Mouse (Mus musculus) hindbrain, postnatal 0 days (tissue): ENCODE data around the gene Prps2. TPM values are rescaled to one million over a fixed set of nuclear protein-coding genes. Genes with fewer than 3 reads are reported as not detected.
A peak's percentile ranks its signal among the peaks of the same experiment; 100 is the strongest.
"Not testable (repeated sequence)": the region's sequence is repeated elsewhere in the genome, so short reads cannot be mapped to it uniquely, and the experiment has no call there.

Experiments
- ATAC-seq: fragments of 200-750 bp; cut with Nextera tagmentation; 2 replicates; pipeline ENCODE4 v1.8.0; 2017; ENCODE audit warnings: mild to moderate bottlenecking, moderate TSS enrichment, moderate library complexity
- DNase-seq: peaks from one replicate; pipeline ENCODE4 v3.0.0-alpha.2; 2015; ENCODE audit warnings: low spot score
- H3K27ac ChIP-seq: fragments of 300-500 bp; sonication (generic); 2 replicates; pipeline ENCODE4 v1.5.1; 2014; ENCODE audit warnings: mild to moderate bottlenecking
- H3K27me3 ChIP-seq: fragments of 300-500 bp; sonication (generic); 2 replicates; pipeline ENCODE4 v1.6.1; 2014; ENCODE audit warnings: low read length, mixed read lengths; ENCODE audit not compliant: insufficient read depth
- H3K36me3 ChIP-seq: fragments of 300-500 bp; sonication (generic); 2 replicates; pipeline ENCODE4 v1.6.1; 2014; ENCODE audit warnings: low read length, mixed read lengths; ENCODE audit not compliant: insufficient read depth
- H3K4me1 ChIP-seq: fragments of 300-500 bp; sonication (generic); 2 replicates; pipeline ENCODE4 v1.6.1; 2014; ENCODE audit warnings: antibody characterized with exemption, low read length, mixed read lengths; ENCODE audit not compliant: insufficient read depth
- H3K4me2 ChIP-seq: fragments of 300-500 bp; sonication (generic); 2 replicates; pipeline ENCODE4 v1.6.1; 2014; ENCODE audit warnings: low read depth, mild to moderate bottlenecking, low read length, moderate library complexity, mixed read lengths
- H3K4me3 ChIP-seq: fragments of 300-500 bp; sonication (generic); 2 replicates; pipeline ENCODE4 v1.5.1; 2014; ENCODE audit warnings: low read length
- H3K9ac ChIP-seq: fragments of 300-500 bp; sonication (generic); replicated peaks from 2 replicates; pipeline ENCODE4 v1.6.1; 2014; ENCODE audit warnings: mild to moderate bottlenecking, low read length, moderate library complexity, mixed read lengths
- H3K9me3 ChIP-seq: fragments of 300-500 bp; sonication (generic); 2 replicates; pipeline ENCODE4 v1.6.1; 2016; ENCODE audit warnings: low read length, mixed read lengths
- CTCF ChIP-seq: IDR thresholded peaks from 2 replicates; pipeline ENCODE4 v1.5.1; 2016; ENCODE audit warnings: antibody characterized with exemption, control low read depth, low read depth
- WGBS: fragments of 180-500 bp; shearing (Covaris S2); extraction: QIAGEN DNeasy Blood & Tissue Kit; methylation state at CpG from one replicate; pipeline ENCODE4 v1.1.7; 2014; 5-methylcytosine and 5-hydroxymethylcytosine counted together
- polyA plus RNA-seq: library from polyadenylated mRNA; unstranded; fragments of >200 nt; fragmentation: Nextera tagmentation; extraction: Ambion mirVana; gene quantifications from 2 replicates; pipeline ENCODE4 v1.2.1, GENCODE M21; 2015
- total RNA-seq: library from RNA; depleted of rRNA; stranded (reverse); fragments of >200 nt; gene quantifications from 2 replicates; pipeline ENCODE4 v1.2.3, GENCODE M21; 2014; rRNA removed

Gene Prps2
- total RNA-seq (23.0 and 30.3 TPM in 2 replicates), polyA plus RNA-seq (14.3 and 15.4 TPM in 2 replicates)

- WGBS = 34% methylated on average over 45 of the region's 47 CpGs
- Histone ChIP-seq H3K27ac (peak within 1 kb of the TSS; percentile 51; the same call in 1 of the 2 replicates), H3K4me3 (peak within 1 kb of the TSS; percentile 54), H3K36me3 (no peaks in the 10 kb centered on the region), H3K4me2 (peak within 1 kb of the TSS; percentile 72), H3K9me3 (no peaks in the 10 kb centered on the region), H3K9ac (peak within 1 kb of the TSS; percentile 45; the same call in 1 of the 2 replicates), H3K4me1 (no peaks in the 10 kb centered on the region), H3K27me3 (no peaks in the 10 kb centered on the region; the same call in 1 of the 2 replicates)
- ATAC-seq (peak; percentile 92), DNase-seq (peak; percentile 52)
- no peak for TF ChIP-seq CTCF
Measured at GRCm38 (mm10) chrX:167382047-167382853, at the start of gene Prps2. Gene Prps2 (minus strand): TSS chrX:167382749.

- H3K27me3 ChIP-seq = no peaks in the 10 kb centered on the region
- no peak for DNase-seq
- H3K9me3 ChIP-seq = no peaks in the 10 kb centered on the region
- ATAC-seq = no peak
- no peak overlapping the region for H3K9ac ChIP-seq
- H3K4me2 ChIP-seq = no peak overlapping the region
- no peak for TF ChIP-seq CTCF
- H3K4me1 ChIP-seq = no peaks in the 10 kb centered on the region
- H3K27ac ChIP-seq = no peak overlapping the region
- WGBS = 80% methylated on average over 1 of the region's 1 CpGs
- H3K36me3 ChIP-seq = no peaks in the 10 kb centered on the region
- H3K4me3 ChIP-seq = no peak overlapping the region
Measured at GRCm38 (mm10) chrX:167417654-167418053, 35.1 kb upstream of the Prps2 start.

- Histone ChIP-seq H3K4me2 (no peak overlapping the region), H3K27ac (no peak overlapping the region), H3K9me3 (no peaks in the 10 kb centered on the region), H3K9ac (no peak overlapping the region), H3K27me3 (no peaks in the 10 kb centered on the region), H3K4me1 (no peaks in the 10 kb centered on the region), H3K4me3 (no peak overlapping the region), H3K36me3 (no peaks in the 10 kb centered on the region)
- ATAC-seq (no peak), DNase-seq (no peak)
- TF ChIP-seq CTCF = no peak
- 51% methylated on average over 3 of the region's 3 CpGs for WGBS
Measured at GRCm38 (mm10) chrX:167394940-167395339, 12.4 kb upstream of the Prps2 start.

- Histone ChIP-seq H3K9ac (no peak overlapping the region), H3K36me3 (no peaks in the 10 kb centered on the region), H3K4me3 (no peak overlapping the region), H3K27ac (no peak overlapping the region), H3K27me3 (no peaks in the 10 kb centered on the region; the same call in 1 of the 2 replicates), H3K4me2 (no peak overlapping the region), H3K4me1 (no peaks in the 10 kb centered on the region), H3K9me3 (no peaks in the 10 kb centered on the region)
- ATAC-seq (no peak), DNase-seq (no peak)
- 45% methylated on average over 1 of the region's 1 CpGs for WGBS
- no peak for TF ChIP-seq CTCF
Measured at GRCm38 (mm10) chrX:167386647-167387046, 4.1 kb upstream of the Prps2 start.

- peak overlapping the region; percentile 54 for H3K4me3 ChIP-seq
- WGBS = 42% methylated on average over 7 of the region's 7 CpGs
- no peak overlapping the region for H3K27ac ChIP-seq
- no peak for ATAC-seq
- peak overlapping the region; percentile 45; the same call in 1 of the 2 replicates for H3K9ac ChIP-seq
- no peaks in the 10 kb centered on the region for H3K36me3 ChIP-seq
- no peak for DNase-seq
- TF ChIP-seq CTCF = no peak
- no peaks in the 10 kb centered on the region for H3K9me3 ChIP-seq
- H3K4me1 ChIP-seq = no peaks in the 10 kb centered on the region
- H3K27me3 ChIP-seq = no peaks in the 10 kb centered on the region; the same call in 1 of the 2 replicates
- peak overlapping the region; percentile 72 for H3K4me2 ChIP-seq
Measured at GRCm38 (mm10) chrX:167382854-167383186, 271 bp upstream of the Prps2 start.

GRCm38 (mm10) chrX:167381583-167382046 lies 934 bp downstream of the Prps2 start:
- H3K9ac ChIP-seq = peak overlapping the region; percentile 45; the same call in 1 of the 2 replicates
- H3K4me1 ChIP-seq = no peaks in the 10 kb centered on the region
- peak overlapping the region; percentile 72 for H3K4me2 ChIP-seq
- no peaks in the 10 kb centered on the region for H3K9me3 ChIP-seq
- no peak overlapping the region for H3K27ac ChIP-seq
- DNase-seq = peak; percentile 2
- peak overlapping the region; percentile 54 for H3K4me3 ChIP-seq
- H3K27me3 ChIP-seq = no peaks in the 10 kb centered on the region
- TF ChIP-seq CTCF = no peak
- H3K36me3 ChIP-seq = no peaks in the 10 kb centered on the region
- ATAC-seq = peak; percentile 3; the same call in 1 of the 2 replicates
- 27% methylated on average over 18 of the region's 18 CpGs for WGBS

DNA sequence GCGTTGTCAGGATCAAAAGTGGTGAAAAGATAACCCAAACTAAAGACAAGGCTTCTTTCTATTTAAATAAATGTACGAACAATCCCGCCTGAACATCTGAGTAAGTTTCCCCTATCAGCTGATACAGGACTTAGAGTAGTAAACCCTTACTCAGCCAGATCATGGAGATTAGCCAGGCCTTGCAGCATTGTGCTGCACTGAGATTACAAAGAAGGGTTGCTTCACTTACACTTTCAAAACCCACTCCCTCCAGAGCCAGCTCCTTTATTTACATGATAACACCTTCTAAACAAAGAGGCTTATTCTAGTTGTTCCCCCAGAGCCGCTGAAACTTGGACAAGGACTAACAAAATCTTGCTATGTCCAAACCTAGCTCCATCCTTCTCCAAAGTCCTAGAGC lies 2.5 kb downstream of the Prps2 start:
- Histone ChIP-seq H3K27me3 (no peaks in the 10 kb centered on the region), H3K9ac (no peak overlapping the region), H3K36me3 (no peaks in the 10 kb centered on the region), H3K4me2 (no peak overlapping the region), H3K9me3 (no peaks in the 10 kb centered on the region), H3K4me1 (no peaks in the 10 kb centered on the region), H3K27ac (no peak overlapping the region), H3K4me3 (no peak overlapping the region)
- no peak for TF ChIP-seq CTCF
- 63% methylated on average over 4 of the region's 4 CpGs for WGBS
- ATAC-seq = no peak
- DNase-seq = no peak

GRCm38 (mm10) chrX:167361231-167361630 lies 21.3 kb downstream of the Prps2 start:
- H3K9ac ChIP-seq, H3K36me3 ChIP-seq, H3K4me3 ChIP-seq, H3K4me2 ChIP-seq, H3K4me1 ChIP-seq, DNase-seq, H3K9me3 ChIP-seq, H3K27me3 ChIP-seq, ATAC-seq, H3K27ac ChIP-seq: not testable (repeated sequence)
- 85% methylated on average over 3 of the region's 3 CpGs for WGBS
